9 mouse cellular contexts compared by ENCODE assay signal in genomic region chr1:25828071-25828755, GRCm38 (mm10). TPM values are rescaled to one million over a fixed set of nuclear protein-coding genes. Genes with fewer than 3 reads are reported as not detected.
A peak's percentile ranks its signal among the peaks of the same experiment; 100 is the strongest.
DNase-seq lines count a peak whose midpoint lies in the region; ATAC-seq lines count a peak whose summit lies in the region.
"Had no signal": no experiment of that assay in that cellular context is flagged by ENCODE, and none has a peak within 500 bp of the region (broad histone marks: within the 10 kb centered on the region; RNA-seq: fewer than 3 reads in every experiment).

No protein-coding gene starts in this region.

- H3K36me3 ChIP-seq in limb, embryonic 12.5 days, result no peaks in the 10 kb centered on the region
- no peaks in the 10 kb centered on the region for H3K36me3 ChIP-seq in limb, embryonic 10.5 days
- H3K36me3 ChIP-seq in forebrain, embryonic 13.5 days (ENCODE audit: poor library complexity, severe bottlenecking), result no peaks in the 10 kb centered on the region
- no peaks in the 10 kb centered on the region for H3K36me3 ChIP-seq in midbrain, embryonic 11.5 days (ENCODE audit: control insufficient read depth, insufficient read depth, low read length)
- H3K36me3 ChIP-seq: heart, embryonic 15.5 days had no signal

- WGBS in limb, embryonic 12.5 days, result 73% methylated on average over 9 of the region's 9 CpGs
- 81% methylated on average over 9 of the region's 9 CpGs for WGBS in limb, embryonic 10.5 days
- 54% methylated on average over 9 of the region's 9 CpGs for WGBS in forebrain, embryonic 13.5 days
- WGBS in midbrain, embryonic 11.5 days, result 49% methylated on average over 9 of the region's 9 CpGs

- peaks cover 48% of the 10 kb centered on the region for H3K27me3 ChIP-seq in limb, embryonic 12.5 days
- H3K27me3 ChIP-seq in limb, embryonic 10.5 days (ENCODE audit: low read depth, poor library complexity, severe bottlenecking), result peaks cover 49% of the 10 kb centered on the region
- H3K27me3 ChIP-seq in forebrain, embryonic 13.5 days, result no peaks in the 10 kb centered on the region
- H3K27me3 ChIP-seq in midbrain, embryonic 11.5 days (ENCODE audit: control insufficient read depth, insufficient read depth, low read length), result no peaks in the 10 kb centered on the region

- peaks cover 3% of the 10 kb centered on the region; the same call in 1 of the 2 replicates for H3K4me1 ChIP-seq in limb, embryonic 12.5 days (replicated peaks)
- peaks cover 5% of the 10 kb centered on the region; the same call in 1 of the 2 replicates for H3K4me1 ChIP-seq in limb, embryonic 10.5 days
- peaks cover 61% of the 10 kb centered on the region for H3K4me1 ChIP-seq in forebrain, embryonic 13.5 days
- H3K4me1 ChIP-seq in midbrain, embryonic 11.5 days (ENCODE audit: control insufficient read depth, insufficient read depth, low read length), result peaks cover 36% of the 10 kb centered on the region
- H3K4me1 ChIP-seq: heart, embryonic 15.5 days had no signal

- ATAC-seq in limb, embryonic 12.5 days (ENCODE audit: insufficient number of reproducible peaks, insufficient read depth, low FRiP score, low TSS enrichment, low read depth), result no peak
- no peak for ATAC-seq in forebrain, embryonic 13.5 days
- no peak for ATAC-seq in midbrain, embryonic 11.5 days (ENCODE audit: low FRiP score)

- no peak overlapping the region for H3K9ac ChIP-seq in limb, embryonic 12.5 days (replicated peaks)
- peak overlapping the region; percentile 74 for H3K9ac ChIP-seq in forebrain, embryonic 13.5 days
- peak overlapping the region; percentile 75 for H3K9ac ChIP-seq in midbrain, embryonic 11.5 days (ENCODE audit: low read length)
- H3K9ac ChIP-seq: heart, embryonic 15.5 days had no signal

- H3K4me3 ChIP-seq in limb, embryonic 12.5 days (replicated peaks), result no peak overlapping the region; the same call in 1 of the 2 replicates
- H3K4me3 ChIP-seq in limb, embryonic 10.5 days, result no peak overlapping the region
- H3K4me3 ChIP-seq in forebrain, embryonic 13.5 days, result peak overlapping the region; percentile 63
- peak overlapping the region; percentile 61 for H3K4me3 ChIP-seq in midbrain, embryonic 11.5 days (ENCODE audit: low read depth, low read length)

- no peak overlapping the region for H3K27ac ChIP-seq in limb, embryonic 12.5 days
- no peak overlapping the region for H3K27ac ChIP-seq in limb, embryonic 10.5 days
- H3K27ac ChIP-seq in forebrain, embryonic 13.5 days, result no peak overlapping the region
- H3K27ac ChIP-seq in midbrain, embryonic 11.5 days (ENCODE audit: low read depth, low read length), result no peak overlapping the region
- H3K27ac ChIP-seq: heart, embryonic 15.5 days had no signal

- DNase-seq in limb, embryonic 10.5 days (ENCODE audit: low spot score), result no peak
- DNase-seq in midbrain, embryonic 11.5 days (ENCODE audit: low spot score, missing footprints), result peak; percentile 89
- DNase-seq in right cerebral cortex, postnatal 36 days (ENCODE audit: low spot score in 2 of 2), result peak; percentile 24 to 37
- no peak for DNase-seq in Muller cell, postnatal 12 days (ENCODE audit: inconsistent ontology term)
- no peak for DNase-seq in adrenal gland, adult 8-10 months
- no peak for DNase-seq in ovary, postnatal 10 days (ENCODE audit: low spot score)

- H3K9me3 ChIP-seq in limb, embryonic 12.5 days, result no peaks in the 10 kb centered on the region
- H3K9me3 ChIP-seq in limb, embryonic 10.5 days (replicated peaks), result no peaks in the 10 kb centered on the region
- no peaks in the 10 kb centered on the region for H3K9me3 ChIP-seq in forebrain, embryonic 13.5 days (replicated peaks)
- H3K9me3 ChIP-seq in midbrain, embryonic 11.5 days (ENCODE audit: control insufficient read depth, low read length), result no peaks in the 10 kb centered on the region
- H3K9me3 ChIP-seq: heart, embryonic 15.5 days had no signal

- H3K4me2 ChIP-seq in limb, embryonic 12.5 days, result peak overlapping the region; percentile 80; the same call in 1 of the 2 replicates
- H3K4me2 ChIP-seq in forebrain, embryonic 13.5 days, result peak overlapping the region; percentile 65
- H3K4me2 ChIP-seq in midbrain, embryonic 11.5 days, result peak overlapping the region; percentile 62

RNA-seq across cellular contexts. Expression of gene Adgrb3, which starts 1.3 kb away (rescaled TPM):
- polyA plus RNA-seq in limb, embryonic 12.5 days (2016; fragmentation: Nextera tagmentation; extraction: Ambion mirVana), result 0.77 and 0.92 TPM in 2 replicates
- polyA plus RNA-seq in limb, embryonic 10.5 days (2016; fragmentation: Nextera tagmentation; extraction: Ambion mirVana), result 0.16 and 0.33 TPM in 2 replicates
- 25.6 and 29.2 TPM in 2 replicates for polyA plus RNA-seq in forebrain, embryonic 13.5 days (2015; fragmentation: Nextera tagmentation; extraction: Ambion mirVana)
- polyA plus RNA-seq in midbrain, embryonic 11.5 days (2014; fragmentation: Nextera tagmentation; extraction: Ambion mirVana), result 11.5 and 13.2 TPM in 2 replicates
- total RNA-seq in adrenal gland, adult 8-10 months (2022), result 1 to 10 TPM in 2 of 4 experiments, under 1 TPM in 2; 0.70 to 1.9 (median 1.4) TPM

Comparison
In these comparisons a context has a peak if more than half of its experiments do, and no peak if none do; other contexts are left out.
1. H3K4me3 ChIP-seq: peak in forebrain, embryonic 13.5 days (single experiment) and midbrain, embryonic 11.5 days (single experiment); none in limb, embryonic 12.5 days (single experiment) and limb, embryonic 10.5 days (single experiment).
2. DNase-seq: peak in midbrain, embryonic 11.5 days (single experiment) and right cerebral cortex, postnatal 36 days (2 of 2); none in limb, embryonic 10.5 days (single experiment), Muller cell, postnatal 12 days (single experiment), adrenal gland, adult 8-10 months (single experiment) and ovary, postnatal 10 days (single experiment).
3. Peak in every context shown above with its lines, with median percentiles within 50 percentile points of each other: H3K4me2 ChIP-seq.